Mouse (Mus musculus): ENCODE data around the gene Grik4.

DNA sequence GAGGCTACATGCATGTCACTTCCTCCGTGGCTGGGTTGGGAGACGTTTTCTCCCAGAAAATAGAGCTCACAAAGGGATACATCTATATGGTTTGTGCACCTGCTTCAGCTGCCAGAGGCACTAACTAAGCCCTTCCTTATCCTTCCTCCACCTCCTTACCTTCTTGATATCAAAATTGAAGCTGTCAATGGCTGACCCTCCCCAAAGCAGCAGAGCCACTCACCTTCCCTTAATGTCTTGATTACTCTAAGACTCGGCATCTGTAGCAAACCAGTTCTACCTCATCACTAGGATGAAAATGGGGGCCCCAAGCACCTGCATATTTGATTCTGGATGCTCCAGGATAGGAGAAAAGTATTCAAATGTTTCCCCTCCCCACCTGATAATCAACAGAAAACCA lies 135.1 kb downstream of the Grik4 start:
- TF ChIP-seq CTCF (conservative IDR thresholded peaks at IDR 0.05; ENCODE audit: low read length) = no peak
- no peak for TF ChIP-seq POU5F1 (IDR thresholded peaks at IDR 0.05; ENCODE audit: borderline replicate concordance, low read length)
- TF ChIP-seq NANOG (IDR thresholded peaks at IDR 0.05; ENCODE audit: borderline replicate concordance, low read length) = no peak

All from E14TG2a.4 (cell line).